Mouse (Mus musculus) testis, postnatal 10 days (tissue): ENCODE data around the gene 2410131K14Rik.

Experiments
- DNase-seq: peaks from one replicate; pipeline ENCODE4 v3.0.0; 2021; ENCODE audit warnings: low spot score

Gene 2410131K14Rik

GRCm38 (mm10) chr5:118261181-118261580 lies 16.2 kb downstream of the 2410131K14Rik start:
- DNase-seq, result no peak

- DNase-seq, result no peak
Measured at GRCm38 (mm10) chr5:118262418-118262817, 17.4 kb downstream of the 2410131K14Rik start.

GRCm38 (mm10) chr5:118264279-118264678 lies 19.3 kb downstream of the 2410131K14Rik start:
- DNase-seq, result no peak

DNA sequence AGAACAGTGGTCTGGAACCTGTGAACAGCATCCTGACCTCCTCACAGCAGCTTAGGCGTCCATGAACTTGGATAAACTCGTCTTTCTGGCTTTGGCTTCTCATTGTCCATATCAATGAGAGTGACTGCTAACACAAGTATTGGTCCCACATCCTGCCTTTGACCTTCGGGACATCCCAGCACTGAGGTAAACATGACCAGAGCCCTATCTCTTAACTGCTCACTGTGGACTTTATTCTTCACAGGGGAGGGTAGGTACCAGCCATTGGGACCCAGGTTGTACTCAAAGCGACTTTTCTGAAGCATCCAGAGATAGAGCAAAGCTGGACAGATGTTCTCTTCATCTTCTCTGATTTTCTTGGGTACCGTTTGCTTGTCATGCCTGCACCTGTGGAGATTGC lies 20.3 kb downstream of the 2410131K14Rik start:
- DNase-seq, result no peak

DNA sequence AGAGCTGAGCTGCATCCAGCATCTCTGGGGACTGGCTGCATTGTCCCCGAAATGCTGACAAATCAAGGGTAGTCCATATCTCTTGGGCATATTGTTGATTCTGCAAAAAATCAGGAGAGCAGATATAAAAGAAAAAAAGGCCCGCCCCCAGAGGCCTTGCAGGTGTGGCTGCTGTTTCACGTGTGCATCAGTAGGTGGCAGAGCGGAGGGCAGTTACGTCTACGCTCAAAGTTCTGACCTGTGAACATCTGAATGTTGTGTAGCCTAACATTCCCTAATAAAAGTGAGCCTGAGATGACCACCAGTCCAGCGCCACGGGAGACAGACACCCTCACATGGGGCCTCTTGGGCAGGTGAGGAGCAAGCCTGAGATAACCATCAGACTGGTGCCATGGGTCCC lies 21.3 kb downstream of the 2410131K14Rik start:
- DNase-seq, result no peak

GRCm38 (mm10) chr5:118268987-118269386 lies 24.0 kb downstream of the 2410131K14Rik start:
- DNase-seq, result peak; percentile 93

DNA sequence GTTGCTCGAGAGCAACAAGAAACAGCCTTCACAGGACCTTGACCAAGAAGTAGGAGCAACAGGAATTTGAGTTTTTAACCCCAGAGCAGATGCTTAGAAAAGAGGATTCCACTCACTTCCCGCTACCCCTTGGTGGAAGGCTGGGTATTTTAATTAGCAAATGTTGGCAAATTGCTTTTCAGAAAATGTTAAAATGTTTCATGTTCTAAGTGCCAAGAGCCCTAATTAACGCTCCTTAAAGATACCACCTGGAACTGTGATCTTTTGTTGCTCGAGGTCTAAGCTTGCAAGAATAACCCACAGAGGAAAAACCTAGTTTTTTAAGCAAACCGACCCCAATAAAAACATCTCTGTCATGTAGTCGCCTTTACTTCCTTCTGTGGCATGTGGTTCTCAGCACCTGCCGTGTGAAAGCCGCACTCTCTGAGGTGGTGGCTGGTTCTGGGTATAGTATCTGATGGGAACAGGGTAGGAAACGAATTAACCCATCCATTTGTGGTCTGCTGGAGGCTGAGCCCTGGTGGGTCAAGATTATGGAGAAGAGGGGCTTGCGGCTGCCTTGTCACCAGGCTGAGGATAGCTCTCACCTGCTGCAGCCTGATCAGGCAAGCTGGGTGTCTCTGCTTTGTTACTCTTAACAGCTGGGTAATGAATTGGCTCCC lies 26.6 kb downstream of the 2410131K14Rik start:
- DNase-seq, result no peak

DNA sequence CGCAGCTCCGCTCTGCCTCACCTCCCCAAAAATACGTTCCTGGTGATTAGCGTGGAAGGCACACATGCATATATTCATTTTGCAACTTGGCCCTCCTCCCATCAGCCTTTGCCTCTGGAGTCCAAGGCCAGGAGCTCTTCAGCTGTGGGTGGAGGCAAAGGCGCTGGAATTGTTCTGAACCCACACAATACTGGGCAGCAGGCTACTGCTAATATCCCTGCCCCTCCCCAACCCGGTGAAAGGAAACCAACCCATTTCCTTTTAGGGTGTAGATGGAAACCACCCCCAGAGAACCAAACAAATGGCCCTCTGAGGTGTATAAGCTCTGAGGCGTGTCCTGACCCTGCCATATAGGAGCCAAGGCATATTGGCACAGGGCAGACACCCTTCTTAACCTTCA lies 28.4 kb downstream of the 2410131K14Rik start:
- no peak for DNase-seq

DNA sequence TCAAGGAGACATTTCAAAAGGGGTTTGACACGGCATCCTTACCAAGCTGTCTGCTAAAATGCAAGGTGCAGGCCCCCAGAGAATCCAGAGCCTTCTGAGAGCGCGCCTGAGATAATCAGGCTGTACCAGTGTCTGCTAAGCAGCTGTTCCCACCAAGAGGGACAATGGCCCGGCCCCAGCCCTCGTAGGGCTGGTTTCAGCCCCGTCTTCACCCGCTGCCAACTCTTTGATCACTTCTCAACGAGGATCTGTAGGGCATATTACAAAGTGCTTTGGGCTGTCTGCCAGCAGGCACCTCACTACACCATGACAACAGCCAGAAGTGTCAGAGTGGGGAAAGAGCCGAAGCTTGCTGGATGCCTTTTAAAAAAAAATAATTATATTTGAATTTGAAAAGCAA lies 29.5 kb downstream of the 2410131K14Rik start:
- DNase-seq, result no peak

- DNase-seq, result no peak
Measured at GRCm38 (mm10) chr5:118276281-118276680, 31.3 kb downstream of the 2410131K14Rik start.

DNA sequence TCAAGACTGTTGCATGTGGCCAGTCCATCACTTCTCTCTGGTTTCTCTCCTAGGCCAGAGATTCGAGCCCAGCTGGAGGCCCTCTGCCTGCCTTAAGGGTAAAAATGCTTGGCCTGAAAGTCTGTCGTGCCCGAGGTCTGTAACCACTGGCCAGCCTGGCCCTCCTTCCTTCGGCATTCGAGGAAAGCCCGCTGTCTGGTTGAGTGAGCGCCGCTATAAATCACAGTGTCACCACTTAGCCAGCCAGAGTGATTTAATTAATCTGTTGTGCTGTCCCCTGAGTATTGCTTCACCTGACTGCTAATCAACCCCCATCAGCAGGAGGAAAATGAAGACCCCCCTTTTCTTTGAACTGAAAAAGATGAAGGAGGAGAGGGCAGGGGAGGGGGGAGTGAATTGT lies 31.7 kb downstream of the 2410131K14Rik start:
- DNase-seq, result no peak

- no peak for DNase-seq
Measured at GRCm38 (mm10) chr5:118277741-118278495, 32.9 kb downstream of the 2410131K14Rik start.

- no peak for DNase-seq
Measured at GRCm38 (mm10) chr5:118291453-118291852, 46.4 kb downstream of the 2410131K14Rik start.

GRCm38 (mm10) chr5:118292476-118292875 lies 47.4 kb downstream of the 2410131K14Rik start:
- no peak for DNase-seq

GRCm38 (mm10) chr5:118294086-118294864 lies 49.2 kb downstream of the 2410131K14Rik start:
- DNase-seq, result peak; percentile 98

- DNase-seq, result no peak
Measured at GRCm38 (mm10) chr5:118294865-118295258, 49.8 kb downstream of the 2410131K14Rik start.

DNA sequence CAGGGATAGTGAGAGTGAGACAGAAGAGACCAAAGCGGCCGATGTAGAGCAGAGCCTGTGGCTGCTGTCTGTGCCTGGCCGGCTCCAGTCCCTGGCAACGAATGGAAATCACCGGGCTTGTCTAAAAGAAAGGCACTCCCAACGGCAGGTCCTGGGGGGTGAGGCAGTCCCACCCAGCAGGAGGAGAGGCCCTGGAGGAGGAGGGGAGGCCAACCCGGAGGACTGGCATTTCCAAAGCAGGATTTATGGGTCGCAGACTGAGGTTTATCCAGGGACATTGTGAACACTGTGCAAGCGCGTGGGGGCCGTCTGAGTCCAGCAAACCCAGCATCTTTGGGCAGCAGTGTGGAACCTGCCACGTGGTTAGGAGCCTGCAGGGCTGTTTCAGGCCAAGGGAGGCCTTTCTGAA lies 52.3 kb downstream of the 2410131K14Rik start:
- DNase-seq, result peak; percentile 67

- DNase-seq, result no peak
Measured at GRCm38 (mm10) chr5:118299720-118300400, 54.8 kb downstream of the 2410131K14Rik start.

- DNase-seq, result no peak
Measured at GRCm38 (mm10) chr5:118302466-118303155, 57.6 kb downstream of the 2410131K14Rik start.

- DNase-seq, result no peak
Measured at GRCm38 (mm10) chr5:118304970-118305618, 60.1 kb downstream of the 2410131K14Rik start.

DNA sequence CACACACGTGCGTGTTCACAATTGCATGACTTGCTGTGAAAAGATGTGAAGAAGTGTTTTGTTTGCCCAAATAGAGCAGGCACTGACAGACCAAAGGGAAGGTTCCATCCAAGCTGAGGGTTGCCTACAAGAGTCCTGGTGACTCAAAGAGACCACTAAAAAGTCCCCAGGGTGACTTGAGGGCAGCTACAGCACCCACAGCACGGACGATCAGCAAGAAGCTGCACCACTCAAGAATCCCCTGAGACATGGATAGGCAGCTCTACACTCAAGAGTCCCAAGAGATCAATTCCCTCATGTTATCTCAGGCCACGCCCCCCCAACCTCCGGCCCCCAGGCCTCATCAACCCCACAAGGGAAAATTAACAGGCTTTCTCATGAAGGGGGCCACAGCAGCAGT lies 65.4 kb downstream of the 2410131K14Rik start:
- no peak for DNase-seq
